Mouse (Mus musculus): ENCODE data around the gene Gm20503. TPM values are rescaled to one million over a fixed set of nuclear protein-coding genes. Genes with fewer than 3 reads are reported as not detected.

Gm20503 gene
- polyA plus RNA-seq (2015; fragmentation: Nextera tagmentation; extraction: Ambion mirVana): 19.8 TPM in 2 replicates

DNA sequence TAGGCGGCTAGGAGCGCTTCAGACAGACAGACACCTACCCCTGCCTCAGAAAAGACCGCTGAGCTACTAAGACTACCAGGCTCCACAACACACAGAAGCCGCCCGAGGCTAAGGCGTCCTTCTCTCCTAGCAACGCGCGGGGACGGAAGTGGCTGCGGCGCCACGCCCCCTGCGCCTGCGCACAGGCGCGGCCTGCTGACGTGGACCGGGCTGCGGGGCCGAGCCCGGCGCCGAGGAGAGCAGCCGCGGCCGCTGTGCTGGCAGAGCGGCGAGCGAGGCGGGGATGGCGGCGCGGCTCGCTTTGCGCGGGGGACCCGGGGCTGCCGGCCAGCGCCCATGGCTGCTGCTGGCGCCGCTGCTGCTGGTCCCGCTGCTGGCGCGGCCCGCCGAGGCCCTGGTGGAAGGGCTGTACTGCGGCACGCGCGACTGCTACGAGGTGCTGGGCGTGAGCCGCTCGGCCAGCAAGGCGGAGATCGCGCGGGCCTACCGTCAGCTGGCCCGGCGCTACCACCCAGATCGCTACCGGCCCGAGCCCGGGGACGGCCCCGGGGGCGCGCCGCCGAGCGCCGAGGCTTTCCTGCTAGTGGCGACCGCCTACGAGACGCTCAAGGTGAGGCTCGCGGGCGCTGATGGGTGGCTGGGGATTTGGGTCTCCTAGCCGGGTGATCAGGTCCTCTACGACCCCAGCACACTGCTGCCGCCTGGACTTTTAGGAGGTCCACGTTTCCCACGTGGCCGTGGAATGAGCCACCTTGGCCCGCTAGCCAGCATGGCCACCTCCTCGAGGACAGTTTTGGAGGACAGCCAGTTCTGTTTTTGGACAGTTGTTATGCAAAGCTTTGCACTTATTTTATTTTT, at the start of gene Gm20503:
TSS of gene Gm20503 (plus strand) at position 263 of the 858 bp plus-strand sequence.

DNA sequence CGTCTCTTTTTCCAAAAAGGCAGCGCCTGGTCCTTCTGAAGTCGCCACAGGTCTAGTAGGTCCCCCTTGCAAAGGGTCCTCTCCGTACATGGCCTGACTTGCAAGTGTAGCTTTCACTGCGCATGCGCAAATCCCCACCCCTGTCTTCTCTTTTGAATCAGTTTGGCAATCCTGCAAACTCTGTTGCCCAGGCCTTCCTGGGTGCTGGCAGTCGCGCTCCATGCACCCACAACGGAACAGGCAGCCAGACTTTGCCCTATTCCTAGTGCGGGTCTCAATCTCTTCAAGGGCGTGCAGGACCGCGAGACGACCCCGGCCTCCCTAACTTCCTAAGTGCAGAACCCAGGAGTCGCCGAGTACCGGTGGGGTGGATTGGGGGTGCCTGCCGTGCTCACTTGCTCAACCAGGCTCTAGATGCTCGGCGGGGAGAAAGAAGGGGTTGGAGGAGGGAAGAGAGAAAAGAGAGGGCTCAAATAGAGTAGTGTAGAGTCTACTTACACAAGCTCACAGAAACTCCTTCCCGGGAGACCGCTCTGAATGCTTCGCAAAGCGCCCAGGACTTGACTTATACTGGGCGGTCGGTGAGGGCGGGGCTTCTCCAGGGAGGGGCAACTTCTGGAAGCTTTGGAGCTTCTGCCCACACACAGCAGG, 16.3 kb upstream of the Gm20503 start, which contains the start of gene Ptgr1:
TSS of gene Ptgr1 (minus strand) at position 580 of the 651 bp plus-strand sequence.

DNA sequence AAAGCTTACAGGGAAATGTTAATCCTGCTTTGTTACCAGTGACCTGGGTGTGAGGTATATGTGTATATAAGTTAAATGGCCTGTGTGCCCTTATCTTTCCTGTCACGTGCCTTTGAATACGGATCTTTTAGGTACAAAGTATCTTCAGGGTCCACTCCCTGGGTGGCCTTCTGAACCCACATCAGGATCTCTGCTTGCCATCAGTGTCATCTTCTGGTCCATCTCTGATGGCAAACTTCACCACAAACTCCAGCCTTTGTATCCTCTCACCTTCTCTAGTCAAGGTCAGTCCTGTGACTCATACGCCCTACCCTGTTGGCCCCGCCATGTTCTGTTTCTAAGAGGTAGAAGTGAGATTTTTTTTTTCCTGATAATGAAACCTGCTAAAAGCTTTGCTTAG, 8.2 kb upstream of the Gm20503 start, which contains the start of gene Dnajc25:
TSS of gene Dnajc25 (plus strand) at position 301 of the 400 bp plus-strand sequence.

DNA sequence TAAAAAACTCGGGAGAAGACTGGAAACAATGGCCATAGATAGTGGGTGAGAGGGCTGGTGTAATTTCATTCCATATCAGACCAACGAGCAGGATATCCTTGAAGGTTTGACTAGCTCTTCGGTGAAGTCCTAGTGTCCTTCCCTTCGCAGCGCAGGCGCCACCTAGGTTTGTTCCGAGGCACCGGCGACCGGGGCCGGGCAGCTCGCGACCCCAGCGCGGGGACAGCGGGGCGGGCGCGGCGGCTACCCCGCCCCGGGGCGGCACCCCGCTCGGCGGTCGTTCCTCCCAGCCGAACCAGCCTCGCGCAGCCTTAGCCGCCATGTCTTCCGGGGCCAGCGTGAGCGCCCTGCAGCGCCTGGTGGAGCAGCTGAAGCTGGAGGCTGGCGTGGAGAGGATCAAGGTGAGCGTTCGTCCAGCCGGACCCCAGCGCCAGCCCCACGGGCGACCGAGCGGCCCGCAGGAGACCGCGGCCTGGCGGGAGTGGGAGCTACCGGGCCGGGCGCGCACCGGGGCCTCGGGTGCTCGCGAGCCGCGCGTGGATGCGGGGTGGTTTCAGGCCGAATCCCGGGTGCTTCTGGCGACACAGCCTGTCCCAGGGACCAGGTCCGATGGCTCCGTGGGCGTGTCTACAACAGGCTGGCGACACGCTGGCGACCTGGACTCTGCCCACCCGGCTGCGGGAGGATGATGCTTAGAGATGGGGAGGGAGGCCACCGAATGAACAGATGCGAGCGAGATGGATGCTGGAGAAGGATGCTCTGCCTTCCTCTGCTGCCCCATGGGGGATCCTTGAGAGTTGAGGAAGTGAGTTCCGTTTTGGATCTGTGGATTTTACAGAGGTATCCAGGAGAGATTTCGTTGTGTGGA, 32.1 kb downstream of the Gm20503 start, which contains the start of gene Gng10:
TSS of gene Gng10 (plus strand) at position 171 of the 868 bp plus-strand sequence.

Other genes with a start within 250 kb of the Gm20503 start
- not detected in 2 replicates for gene Olfr267, start 215.5 kb upstream of the Gm20503 start, polyA plus RNA-seq (2015; fragmentation: Nextera tagmentation; extraction: Ambion mirVana)
- 14.0 and 17.4 TPM in 2 replicates for gene Ecpas, start 90.5 kb upstream of the Gm20503 start, polyA plus RNA-seq (2015; fragmentation: Nextera tagmentation; extraction: Ambion mirVana)
- not detected in 2 replicates for gene Zkscan16, start 59.6 kb upstream of the Gm20503 start, polyA plus RNA-seq (2015; fragmentation: Nextera tagmentation; extraction: Ambion mirVana)
- 129 and 146 TPM in 2 replicates for gene Ptgr1, start 16.1 kb upstream of the Gm20503 start, polyA plus RNA-seq (2015; fragmentation: Nextera tagmentation; extraction: Ambion mirVana)
- 16.7 and 18.5 TPM in 2 replicates for gene Dnajc25, start 8.1 kb upstream of the Gm20503 start, polyA plus RNA-seq (2015; fragmentation: Nextera tagmentation; extraction: Ambion mirVana)
- 104 and 122 TPM in 2 replicates for gene Gng10, start 31.9 kb downstream of the Gm20503 start, polyA plus RNA-seq (2015; fragmentation: Nextera tagmentation; extraction: Ambion mirVana)
- gene AI481877, start 135.8 kb downstream of the Gm20503 start, polyA plus RNA-seq (2015; fragmentation: Nextera tagmentation; extraction: Ambion mirVana): not detected in 2 replicates
- gene Ugcg, start 186.0 kb downstream of the Gm20503 start, polyA plus RNA-seq (2015; fragmentation: Nextera tagmentation; extraction: Ambion mirVana): 9.1 and 11.1 TPM in 2 replicates

Data from urinary bladder, postnatal 0 days (tissue).